Mouse (Mus musculus) MEL (cell line): ENCODE measurements at regions not wholly inside any gene's neighbourhood (a gene's known extent, or its start where the extent isn't known, plus 50 kb on each side); places are given as distances from the start of the nearest gene placed in this dataset.

ENCODE experiments used
- DNase-seq: peaks from one replicate; pipeline ENCODE4 v3.0.0; 2011; ENCODE audit warnings: low read depth, low spot score
- H3K27ac ChIP-seq: 2 replicates; pipeline ENCODE4 v1.5.1; 2012; ENCODE audit warnings: low read depth, mild to moderate bottlenecking, control low read depth, low read length, moderate library complexity; ENCODE audit not compliant: control insufficient read depth
- H3K27me3 ChIP-seq, 2 experiments: fragments of 150-350 bp in 1 of 2; sonication (generic) in 1 of 2; 2 replicates each; pipeline ENCODE4 v1.6.1; 2012; ENCODE audit warnings: low read length in 2 of 2, mild to moderate bottlenecking in 2 of 2, improper control_type of control experiment in 1 of 2, moderate library complexity in 1 of 2; ENCODE audit not compliant: insufficient read depth in 2 of 2, control insufficient read depth in 1 of 2
- H3K36me3 ChIP-seq, 2 experiments: 2 replicates each; pipeline ENCODE4 v1.6.1; 2012 to 2014; ENCODE audit warnings: low read length in 2 of 2, improper control_type of control experiment in 1 of 2, inconsistent platforms in 1 of 2, mild to moderate bottlenecking in 1 of 2; ENCODE audit not compliant: insufficient read depth in 2 of 2, control insufficient read depth in 1 of 2
- H3K4me1 ChIP-seq, 2 experiments: fragments of 150-350 bp in 1 of 2; sonication (generic) in 1 of 2; 2 replicates each; pipeline ENCODE4 v1.6.1; 2012; ENCODE audit warnings: low read length in 2 of 2, improper control_type of control experiment in 1 of 2, mild to moderate bottlenecking in 1 of 2; ENCODE audit not compliant: insufficient read depth in 2 of 2, control insufficient read depth in 1 of 2
- H3K4me3 ChIP-seq, 2 experiments: fragments of 150-350 bp in 1 of 2; sonication (generic) in 1 of 2; 2 replicates each; pipeline ENCODE4 v1.5.1; 2012; ENCODE audit warnings: low read depth in 2 of 2, low read length in 2 of 2, mild to moderate bottlenecking in 2 of 2, moderate library complexity in 2 of 2, control low read depth in 1 of 2, improper control_type of control experiment in 1 of 2; ENCODE audit not compliant: control insufficient read depth in 1 of 2, insufficient read depth in 1 of 2
- H3K79me2 ChIP-seq: 2 replicates; pipeline ENCODE4 v1.6.1; 2012; ENCODE audit warnings: mild to moderate bottlenecking, low read length, moderate library complexity; ENCODE audit not compliant: control insufficient read depth, poor library complexity, insufficient read depth
- H3K9ac ChIP-seq: 2 replicates; pipeline ENCODE4 v1.6.1; 2012; ENCODE audit warnings: low read depth, mild to moderate bottlenecking, control low read depth, low read length, moderate library complexity; ENCODE audit not compliant: control insufficient read depth, poor library complexity, severe bottlenecking
- H3K9me3 ChIP-seq: fragments of 150-350 bp; sonication (generic); replicated peaks from 2 replicates; pipeline ENCODE4 v1.6.1; 2012; ENCODE audit warnings: mild to moderate bottlenecking, low read length, improper control_type of control experiment, moderate library complexity; ENCODE audit not compliant: insufficient read depth
- CHD1 ChIP-seq: IDR thresholded peaks from 2 replicates; pipeline ENCODE4 v1.6.1; 2012; ENCODE audit warnings: low read depth, mild to moderate bottlenecking, inconsistent platforms, low read length, improper control_type of control experiment
- CTCF ChIP-seq, 3 experiments: IDR thresholded peaks in 2 of 3; conservative IDR thresholded peaks in 1 of 3; 2 replicates each; pipeline ENCODE4 v1.5.1; 2011 to 2012; ENCODE audit warnings: low read length in 3 of 3, low read depth in 2 of 3, mild to moderate bottlenecking in 2 of 3, improper control_type of control experiment in 1 of 3, inconsistent platforms in 1 of 3, mixed read lengths in 1 of 3, moderate library complexity in 1 of 3; ENCODE audit not compliant: control insufficient read depth in 1 of 3, insufficient read depth in 1 of 3, poor library complexity in 1 of 3, severe bottlenecking in 1 of 3
- ELF1 ChIP-seq: IDR thresholded peaks from 2 replicates; pipeline ENCODE4 v1.6.1; 2014; ENCODE audit warnings: low read depth, mild to moderate bottlenecking, inconsistent platforms, low read length, improper control_type of control experiment, moderate library complexity
- EP300 ChIP-seq, 2 experiments: IDR thresholded peaks; 2 replicates each; pipeline ENCODE4 v1.6.1; 2011; ENCODE audit warnings: improper control_type of control experiment in 2 of 2, low read length in 2 of 2, low read depth in 1 of 2, mild to moderate bottlenecking in 1 of 2
- ETS1 ChIP-seq: IDR thresholded peaks from 2 replicates; pipeline ENCODE4 v1.6.1; 2012; ENCODE audit warnings: low read depth, mild to moderate bottlenecking, inconsistent platforms, low read length, improper control_type of control experiment, moderate library complexity
- GATA1 ChIP-seq: IDR thresholded peaks from 2 replicates; pipeline ENCODE4 v1.6.1; 2011; ENCODE audit warnings: low read depth, low read length, improper control_type of control experiment
- MAFK ChIP-seq: IDR thresholded peaks from 2 replicates; pipeline ENCODE4 v1.6.1; 2011; ENCODE audit warnings: low read depth, mild to moderate bottlenecking, low read length, improper control_type of control experiment, borderline replicate concordance
- MAX ChIP-seq: IDR thresholded peaks from 2 replicates; pipeline ENCODE4 v1.6.1; 2011; ENCODE audit warnings: low read length, improper control_type of control experiment
- MEF2A ChIP-seq: IDR thresholded peaks from 2 replicates; pipeline ENCODE4 v1.6.1; 2014; ENCODE audit warnings: low read depth, mild to moderate bottlenecking, inconsistent platforms, low read length, improper control_type of control experiment; ENCODE audit not compliant: poor library complexity, insufficient replicate concordance, severe bottlenecking; ENCODE audit errors: extremely low read depth
- MYC ChIP-seq: IDR thresholded peaks from 2 replicates; pipeline ENCODE4 v1.6.1; 2011; ENCODE audit warnings: low read depth, mild to moderate bottlenecking, low read length, improper control_type of control experiment, moderate library complexity
- RAD21 ChIP-seq: IDR thresholded peaks from 2 replicates; pipeline ENCODE4 v1.6.1; 2011; ENCODE audit warnings: mild to moderate bottlenecking, low read depth, low read length, improper control_type of control experiment
- RCOR1 ChIP-seq: IDR thresholded peaks from 2 replicates; pipeline ENCODE4 v1.6.1; 2012; ENCODE audit warnings: low read depth, mild to moderate bottlenecking, inconsistent platforms, low read length, improper control_type of control experiment
- SMC3 ChIP-seq: IDR thresholded peaks from 2 replicates; pipeline ENCODE4 v1.6.1; 2011; ENCODE audit warnings: low read depth, low read length, improper control_type of control experiment
- TCF12 ChIP-seq: IDR thresholded peaks from 2 replicates; pipeline ENCODE4 v1.6.1; 2014; ENCODE audit warnings: low read depth, mild to moderate bottlenecking, inconsistent platforms, low read length, improper control_type of control experiment, moderate library complexity
- ZC3H11A ChIP-seq: IDR thresholded peaks from 2 replicates; pipeline ENCODE4 v1.6.1; 2012; ENCODE audit warnings: low read depth, mild to moderate bottlenecking, inconsistent platforms, low read length, improper control_type of control experiment
- ZKSCAN1 ChIP-seq: IDR thresholded peaks from 2 replicates; pipeline ENCODE4 v1.6.1; 2012; ENCODE audit warnings: low read depth, mild to moderate bottlenecking, inconsistent platforms, low read length, improper control_type of control experiment, moderate library complexity
- ZNF384 ChIP-seq: IDR thresholded peaks from 2 replicates; pipeline ENCODE4 v1.6.1; 2012; ENCODE audit warnings: low read depth, mild to moderate bottlenecking, inconsistent platforms, low read length, improper control_type of control experiment

DNA sequence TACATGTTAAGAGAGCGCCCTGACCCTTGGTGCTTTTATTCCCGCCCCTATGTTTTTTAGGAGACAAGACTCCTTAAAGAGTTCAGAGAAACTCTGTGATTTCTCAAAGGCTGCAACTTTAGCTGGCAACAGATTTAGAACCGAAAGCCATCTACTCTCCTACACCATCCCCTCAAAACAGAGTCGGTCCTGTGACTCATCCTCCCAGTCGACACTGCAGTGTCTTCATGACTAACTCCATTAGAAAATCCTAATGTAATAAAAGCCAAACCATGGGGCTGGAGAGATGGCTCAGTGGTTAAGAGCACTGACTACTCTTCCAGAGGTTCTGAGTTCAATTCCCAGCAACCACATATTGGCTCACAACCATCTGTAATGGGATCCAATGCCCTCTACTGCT, 103.3 kb upstream of the Cadm1 start:
- DNase-seq = no peak
- Histone ChIP-seq H3K27ac (no peak overlapping the region), H3K4me3 (no peak overlapping the region), H3K9ac (no peak overlapping the region), H3K36me3 (no peaks in the 10 kb centered on the region; a peak in 1 of 4 replicates), H3K9me3 (no peaks in the 10 kb centered on the region), H3K4me1 (peaks cover 0 to 3% of the 10 kb centered on the region in 2 experiments; a peak in 1 of 4 replicates), H3K27me3 (no peaks in the 10 kb centered on the region), H3K79me2 (no peaks in the 10 kb centered on the region)
- no peak for TF ChIP-seq MEF2A
- TF ChIP-seq MAFK = no peak
- TF ChIP-seq ETS1 = no peak
- TF ChIP-seq TCF12 = no peak
- no peak for TF ChIP-seq CTCF (IDR thresholded peaks at IDR 0.05 in 2 of 3, conservative IDR thresholded peaks at IDR 0.05 in 1 of 3; ENCODE audit: control insufficient read depth in 1 of 3, insufficient read depth in 1 of 3, low read depth in 2 of 3, low read length in 3 of 3, poor library complexity in 1 of 3, severe bottlenecking in 1 of 3)
- TF ChIP-seq ZKSCAN1 = no peak
- no peak for TF ChIP-seq ELF1
- TF ChIP-seq MAX = no peak

DNA sequence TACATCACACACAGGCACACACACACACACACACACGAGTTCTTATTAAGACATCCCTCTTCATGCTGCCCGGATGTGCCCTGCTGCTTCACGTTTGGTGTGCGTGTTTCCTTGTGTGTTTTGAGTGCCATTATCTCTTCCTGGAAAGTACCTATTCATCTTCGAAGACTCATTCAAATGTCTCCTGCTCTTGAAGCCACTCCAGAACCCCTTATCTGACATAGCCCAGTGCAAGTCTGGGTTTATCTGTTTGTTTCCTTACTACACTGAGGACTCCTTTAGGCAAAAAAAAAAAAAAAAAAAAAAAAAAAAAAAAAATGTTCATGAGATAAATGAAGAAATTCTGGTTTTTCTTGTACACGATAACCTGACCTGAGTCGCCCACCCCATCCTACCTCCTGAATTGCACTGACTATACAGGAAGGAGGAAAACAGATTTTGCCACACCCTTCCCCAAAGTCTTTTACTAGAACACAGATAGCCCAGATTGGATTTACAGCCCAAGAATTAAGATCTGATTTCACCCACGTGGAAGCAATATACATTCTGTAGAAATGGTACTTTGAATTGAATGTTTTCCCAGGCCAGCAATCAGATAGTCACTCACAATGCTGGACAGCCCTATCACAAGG, 101.1 kb upstream of the Cadm1 start:
- H3K9ac ChIP-seq = no peak overlapping the region
- peak; percentile 46 to 49; a peak in 3 of 4 replicates for TF ChIP-seq EP300 (IDR thresholded peaks at IDR 0.05; ENCODE audit: low read depth in 1 of 2, low read length in 2 of 2)
- no peak for TF ChIP-seq CHD1
- peak; percentile 88 for TF ChIP-seq RCOR1
- TF ChIP-seq TCF12 = peak; percentile 58
- peak; percentile 91 for TF ChIP-seq ZNF384
- TF ChIP-seq GATA1 = peak; percentile 64
- TF ChIP-seq ZC3H11A = no peak
- no peak for TF ChIP-seq RAD21
- TF ChIP-seq SMC3 = no peak
- TF ChIP-seq MYC = 0 out of 2 replicates have a peak, but pooled peaks have one; percentile 21
- H3K27ac ChIP-seq = no peak overlapping the region
- H3K4me3 ChIP-seq = no peak overlapping the region
- H3K4me1 ChIP-seq = peaks cover 0 to 3% of the 10 kb centered on the region in 2 experiments; a peak in 1 of 4 replicates
- no peaks in the 10 kb centered on the region for H3K79me2 ChIP-seq
- H3K27me3 ChIP-seq = no peaks in the 10 kb centered on the region
- no peaks in the 10 kb centered on the region; a peak in 1 of 4 replicates for H3K36me3 ChIP-seq
- no peaks in the 10 kb centered on the region for H3K9me3 ChIP-seq
- peak; percentile 44 for DNase-seq
